Mouse (Mus musculus) mouse embryonic stem cell (cell line): Measurements from ENCODE around the gene Xrcc4.
"Not testable (repeated sequence)": the region's sequence is repeated elsewhere in the genome, so short reads cannot be mapped to it uniquely, and the experiment has no call there.

ENCODE experiments used
- in situ Hi-C, 2 experiments: fragments of 300-500 bp; cut with MboI; formaldehyde crosslinking; loops; 1 replicate in 1 of 2; 3 replicates in 1 of 2; pipeline ENCODE4 v1.14.3; 2019 to 2020; ENCODE audit warnings: low sequenced_read_pairs in 2 of 2, low pct_unique_long_range_greater_than_20kb in 1 of 2, mixed read lengths in 1 of 2; ENCODE audit not compliant: unreplicated experiment in 1 of 2

Gene Xrcc4

DNA sequence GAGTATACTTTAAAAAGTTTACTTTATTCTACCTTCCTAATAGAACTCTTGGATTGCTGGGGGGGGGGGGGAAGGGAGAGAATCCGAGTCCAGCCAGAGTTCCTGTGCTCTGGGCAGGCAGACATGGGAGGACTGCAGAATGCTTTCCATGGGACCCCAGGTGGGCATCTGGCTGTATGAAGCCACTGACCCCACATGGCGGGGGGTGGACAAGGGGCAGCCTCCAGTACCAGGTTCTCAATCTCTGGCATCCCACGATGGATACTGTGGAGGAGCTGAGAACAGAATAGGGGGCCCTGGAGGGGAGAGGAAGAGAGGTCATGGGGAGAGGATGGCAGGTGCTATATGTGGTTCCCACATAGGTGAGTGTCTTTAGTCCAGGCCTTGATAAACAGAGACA lies 327.1 kb downstream of the Xrcc4 start:
- in situ Hi-C loops: no loop called here

DNA sequence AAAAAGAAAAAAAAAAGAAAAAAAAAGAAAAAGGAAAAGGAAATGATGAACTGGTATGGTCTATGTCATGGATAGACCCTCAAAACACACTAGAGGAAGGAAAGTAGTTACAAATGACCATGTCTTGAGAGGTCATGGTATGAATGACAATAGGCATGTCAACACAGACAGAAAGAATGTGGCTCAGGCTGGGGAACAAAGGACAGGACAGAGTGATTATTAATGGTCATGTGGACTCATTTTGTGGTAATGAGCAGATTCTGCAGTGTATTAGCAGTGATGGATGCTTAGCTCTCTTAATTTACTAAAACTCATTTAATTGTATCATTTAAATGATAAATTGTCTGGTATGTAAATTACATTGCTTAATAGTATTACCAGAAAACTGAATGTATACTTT lies 333.1 kb downstream of the Xrcc4 start:
- in situ Hi-C loops: no loop called here

DNA sequence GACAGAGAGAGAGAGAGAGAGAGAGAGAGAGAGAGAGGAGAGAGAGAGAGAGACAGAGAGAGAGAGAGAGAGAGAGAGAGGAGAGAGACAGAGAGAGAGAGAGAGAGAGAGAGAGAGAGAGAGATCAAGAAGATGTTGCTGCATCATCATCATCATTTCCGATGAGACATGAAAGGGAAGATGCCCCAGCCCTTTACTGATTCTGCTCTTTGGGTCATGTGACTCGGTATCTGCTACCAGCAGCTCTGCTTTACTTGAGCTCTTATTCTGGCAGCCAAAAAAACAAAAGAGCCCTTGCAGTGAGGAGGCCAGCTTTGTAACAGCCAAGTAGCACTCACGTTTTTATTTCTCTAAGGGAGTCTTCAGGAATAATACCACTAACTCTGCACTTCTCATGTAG lies 338.8 kb downstream of the Xrcc4 start:
- in situ Hi-C loops: not testable (repeated sequence)

DNA sequence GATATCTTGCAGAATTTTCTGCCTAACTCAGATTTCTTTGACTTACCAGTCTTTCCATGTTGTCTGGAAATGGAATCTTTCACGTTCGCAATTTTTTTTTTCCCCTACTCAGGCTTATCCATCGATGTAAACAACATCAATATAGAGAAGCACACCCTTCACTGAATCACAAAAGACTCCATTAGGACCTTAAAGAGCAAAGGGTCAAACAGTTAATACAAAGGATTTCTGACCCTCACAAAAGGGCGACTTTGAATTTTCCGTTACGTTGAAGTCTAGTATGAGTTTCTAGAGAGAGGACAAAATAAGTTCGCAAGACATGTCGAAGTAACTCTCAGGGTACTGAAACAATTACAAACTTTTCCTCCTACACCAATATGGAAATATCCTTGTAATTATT lies 346.2 kb downstream of the Xrcc4 start:
- in situ Hi-C loops: no loop called here

DNA sequence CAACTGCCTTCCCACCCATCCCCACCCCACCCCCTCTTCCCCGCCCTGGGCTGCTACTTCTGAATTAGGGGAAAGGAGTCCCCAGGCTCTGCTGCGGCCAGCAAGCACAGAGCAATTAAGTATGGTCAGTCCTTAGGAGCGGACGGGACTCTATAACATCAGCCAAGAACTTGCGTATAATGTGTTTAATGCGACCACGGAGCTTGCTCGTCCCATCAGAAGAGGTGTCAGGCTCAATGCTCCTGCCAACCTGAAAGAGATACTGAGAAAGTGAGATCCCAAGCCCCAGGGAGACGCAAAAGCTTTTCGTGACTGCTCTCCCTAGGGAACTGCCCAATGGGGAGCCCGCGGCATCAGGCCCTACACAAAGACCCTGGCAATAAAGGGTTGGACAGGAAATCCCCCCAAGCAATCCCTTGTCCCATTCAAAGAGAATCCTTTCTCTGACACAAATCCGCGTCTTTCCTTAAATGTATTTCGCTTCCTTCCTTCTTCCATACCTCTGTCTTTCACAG lies 346.7 kb downstream of the Xrcc4 start:
- in situ Hi-C loops: no loop called here

DNA sequence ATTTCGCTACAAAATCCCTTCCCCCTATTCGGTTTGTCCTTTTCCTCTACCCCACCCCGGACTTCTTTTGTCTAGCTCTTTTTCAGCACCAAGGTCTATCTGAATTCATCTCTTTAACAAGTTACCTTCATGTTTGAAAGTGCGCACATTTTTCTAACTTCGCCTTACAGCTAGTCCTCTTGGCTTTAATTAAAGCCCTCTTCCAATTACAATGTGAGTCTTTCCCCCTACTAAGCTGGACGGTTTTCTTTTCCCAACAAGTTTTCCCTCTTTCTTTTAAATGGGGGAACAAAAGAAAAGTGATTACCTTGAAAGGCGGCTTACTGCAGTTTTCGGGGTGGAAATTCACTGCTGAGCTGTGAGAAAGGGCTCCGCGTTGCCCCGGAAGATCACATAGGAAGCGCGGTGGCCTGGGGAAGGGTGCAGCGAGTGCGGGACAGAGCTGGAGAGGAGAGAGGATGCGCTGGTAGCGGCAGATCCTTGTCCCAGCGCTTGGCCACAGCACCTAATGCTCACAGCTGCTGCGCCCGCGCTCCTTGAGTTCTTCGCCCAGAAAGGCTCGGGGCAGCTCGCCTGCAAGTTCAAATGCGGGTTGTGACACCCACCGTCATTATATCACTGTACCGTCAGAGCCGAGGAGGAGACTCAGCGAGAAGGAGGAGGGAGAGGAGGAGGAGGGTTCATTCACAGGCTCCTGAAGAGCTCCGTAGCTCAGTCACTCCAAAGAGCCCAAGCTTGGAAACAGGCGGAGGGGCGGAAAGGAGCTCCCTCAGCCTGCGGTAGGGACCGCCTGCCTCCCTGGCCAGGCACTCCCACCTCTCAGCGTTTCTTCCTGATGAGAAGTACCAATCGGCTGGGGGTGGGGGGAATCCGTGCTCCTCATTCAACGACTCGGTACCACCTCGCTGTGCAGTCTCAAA lies 347.4 kb downstream of the Xrcc4 start, which contains the start of gene Vcan:
Gene Vcan, minus strand, starts transcription at position 744 of the 920 bp plus-strand sequence.
- in situ Hi-C loops: no loop called here

DNA sequence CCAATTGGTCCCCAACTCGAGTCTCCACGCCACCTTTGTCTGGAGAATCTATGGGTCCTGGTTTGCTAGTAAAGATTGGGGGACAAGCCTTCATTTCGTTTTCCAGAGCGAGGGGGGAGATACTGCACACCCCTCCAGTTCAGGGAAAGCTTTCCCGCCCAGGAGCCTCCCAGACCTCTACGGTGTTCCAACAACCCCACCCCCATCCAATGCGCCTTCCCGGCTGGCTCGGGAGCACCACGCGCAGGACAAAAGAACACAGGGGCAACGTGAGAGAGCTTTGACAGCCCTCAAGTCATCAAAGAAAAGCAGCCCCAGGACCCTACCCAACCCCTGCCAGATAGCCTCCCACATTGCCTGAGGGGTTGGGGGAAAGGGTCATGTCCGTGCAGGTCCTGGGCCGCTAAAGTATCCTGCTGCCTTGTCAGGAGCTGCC lies 348.3 kb downstream of the Xrcc4 start:
- in situ Hi-C loops: no loop called here

DNA sequence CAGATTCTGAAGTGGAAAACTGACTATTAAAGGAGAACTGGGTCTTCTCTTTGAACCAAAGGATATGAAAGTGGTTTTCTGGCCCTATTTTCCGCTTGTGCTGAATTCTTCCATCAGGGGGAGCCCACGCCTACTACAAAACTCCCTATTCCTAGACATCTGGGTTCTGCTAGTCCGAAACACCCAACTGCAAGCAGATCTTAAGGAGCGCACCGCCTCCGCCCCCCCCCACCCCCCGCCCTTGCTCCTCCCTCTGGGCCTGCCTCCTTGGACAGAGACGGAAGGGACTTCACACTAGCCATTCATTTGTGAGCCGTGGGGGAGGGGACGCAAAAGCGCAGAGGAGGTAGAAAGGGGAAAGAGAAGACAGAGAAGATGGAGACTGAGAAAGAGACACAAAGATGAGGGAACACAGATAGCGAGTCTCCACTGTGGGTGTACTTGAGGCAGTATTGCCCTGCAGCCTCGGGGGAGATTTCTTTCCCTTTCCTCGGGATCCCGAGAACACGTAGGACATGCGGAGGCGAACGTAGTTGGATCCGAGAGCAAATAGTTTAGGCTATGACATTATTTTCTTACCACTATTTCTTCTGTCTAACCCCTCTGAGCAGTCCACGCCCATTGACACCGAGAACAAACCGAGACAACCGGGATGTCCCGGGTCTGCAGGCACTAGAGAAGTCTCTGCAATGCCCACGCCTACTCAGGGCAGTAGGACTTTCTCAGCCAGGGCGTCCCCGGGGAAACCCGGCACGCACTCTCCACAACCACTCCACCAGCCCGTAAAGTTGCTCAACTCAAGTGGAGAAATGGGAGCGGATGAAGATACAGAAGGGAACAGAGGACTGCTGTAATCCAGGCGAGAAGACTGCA lies 348.9 kb downstream of the Xrcc4 start:
- in situ Hi-C loops: no loop called here

DNA sequence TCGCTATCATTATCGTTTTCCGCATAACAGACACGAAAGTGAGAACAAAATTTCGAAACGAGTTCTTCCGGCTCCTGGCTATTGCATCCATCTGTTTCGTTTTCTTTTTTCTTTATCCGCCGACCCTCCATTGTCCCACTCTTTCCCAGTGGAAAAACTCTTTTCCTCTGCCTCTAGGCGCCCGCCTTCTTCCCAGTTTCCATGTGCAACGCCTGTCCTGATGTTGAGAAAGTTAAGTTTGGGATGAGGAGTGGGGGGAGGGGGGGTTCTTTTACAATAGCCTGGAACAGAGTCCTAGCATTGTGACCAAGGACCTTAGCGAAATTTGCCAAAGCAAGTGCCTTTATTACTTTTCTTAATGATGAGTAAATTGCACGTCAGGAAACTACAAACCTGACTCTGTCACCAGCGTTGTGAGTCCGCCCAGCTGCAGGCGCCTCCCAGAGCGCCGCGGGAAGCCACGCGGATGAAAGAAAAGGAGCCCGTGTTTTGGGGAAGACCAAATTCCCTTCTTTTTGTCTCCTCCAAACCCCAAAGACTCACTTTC lies 349.6 kb downstream of the Xrcc4 start:
- in situ Hi-C loops: no loop called here

DNA sequence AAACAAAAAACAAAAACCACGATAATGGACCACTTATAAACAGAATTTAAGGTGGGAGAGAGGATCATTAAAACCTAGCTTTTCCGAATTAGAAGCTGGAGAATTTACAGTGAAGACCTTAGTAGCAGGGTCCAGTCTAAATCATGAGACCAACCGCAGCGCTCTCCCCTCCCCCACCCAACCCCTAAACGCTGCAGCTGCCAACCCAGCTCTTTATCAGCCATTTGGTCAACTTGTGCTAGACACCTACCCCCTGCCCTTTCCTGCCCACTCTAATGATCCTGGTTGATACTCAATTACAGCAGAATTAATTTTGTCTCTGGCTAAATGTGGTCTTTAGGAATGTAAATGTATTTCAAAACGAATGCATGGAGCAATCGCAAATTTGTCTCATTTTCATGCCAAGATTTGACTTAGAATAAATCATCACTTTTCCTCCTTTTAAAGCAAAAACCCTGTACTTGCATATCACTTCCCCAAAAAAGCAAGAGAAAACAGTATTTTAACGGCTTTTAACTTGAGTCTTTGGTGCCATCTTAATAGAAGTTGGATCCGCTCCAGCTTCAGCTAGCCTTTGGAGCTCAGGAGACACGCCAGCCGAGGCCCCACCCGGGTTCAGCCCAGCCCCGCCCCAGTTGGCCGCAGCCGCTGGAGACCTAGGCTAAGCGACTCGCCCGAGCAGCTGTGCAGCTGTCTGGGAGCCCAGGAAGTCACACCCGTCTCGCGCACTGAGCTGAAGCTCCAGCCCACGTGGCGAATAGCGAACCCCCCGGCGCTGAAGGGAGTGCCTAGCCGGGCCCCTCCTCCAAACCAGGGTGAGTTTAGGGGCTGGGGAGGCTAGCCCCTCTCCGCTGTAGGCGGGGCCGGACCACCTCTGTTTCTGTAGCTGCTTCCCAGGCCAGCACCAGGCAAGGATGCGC lies 350.4 kb downstream of the Xrcc4 start:
- in situ Hi-C loops: no loop called here

DNA sequence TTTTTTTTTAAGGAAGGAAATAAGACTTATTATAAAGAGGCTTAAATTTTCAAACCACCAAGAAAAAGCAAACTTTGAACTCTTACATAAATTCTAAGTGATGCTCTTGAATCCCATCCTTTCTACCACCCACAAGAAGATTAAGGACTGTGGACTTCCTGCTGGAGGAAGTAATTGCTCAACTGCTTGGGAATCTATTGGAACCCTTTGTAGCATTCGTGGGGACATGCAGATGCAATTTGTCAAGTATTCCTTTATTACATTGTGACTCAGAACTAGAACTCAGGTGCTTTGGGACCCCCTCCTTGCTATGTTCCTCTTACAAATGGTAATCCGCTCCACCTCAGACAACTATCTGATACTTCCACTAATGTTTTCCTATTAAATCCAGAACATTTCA lies 351.1 kb downstream of the Xrcc4 start:
- in situ Hi-C loops: no loop called here

DNA sequence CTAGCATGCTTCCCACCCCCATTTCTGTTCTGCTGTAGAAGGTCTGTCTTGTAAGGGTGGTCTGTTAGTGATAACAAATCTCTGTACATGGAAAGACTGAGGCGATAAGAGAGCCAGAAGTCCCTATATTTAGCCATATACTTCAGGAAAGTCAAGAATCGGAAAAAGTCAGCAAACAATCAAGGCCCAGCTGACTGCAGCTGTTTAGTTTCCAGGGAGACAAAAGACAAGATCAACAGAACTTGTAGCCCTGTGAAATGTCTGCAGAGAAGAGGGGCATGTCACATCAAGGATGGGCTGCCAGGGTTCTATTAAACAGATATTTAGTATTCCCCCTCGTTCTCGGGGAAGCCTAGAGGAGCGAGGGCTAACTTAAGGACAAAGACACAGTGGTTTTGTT lies 354.3 kb downstream of the Xrcc4 start:
- in situ Hi-C loops: no loop called here

DNA sequence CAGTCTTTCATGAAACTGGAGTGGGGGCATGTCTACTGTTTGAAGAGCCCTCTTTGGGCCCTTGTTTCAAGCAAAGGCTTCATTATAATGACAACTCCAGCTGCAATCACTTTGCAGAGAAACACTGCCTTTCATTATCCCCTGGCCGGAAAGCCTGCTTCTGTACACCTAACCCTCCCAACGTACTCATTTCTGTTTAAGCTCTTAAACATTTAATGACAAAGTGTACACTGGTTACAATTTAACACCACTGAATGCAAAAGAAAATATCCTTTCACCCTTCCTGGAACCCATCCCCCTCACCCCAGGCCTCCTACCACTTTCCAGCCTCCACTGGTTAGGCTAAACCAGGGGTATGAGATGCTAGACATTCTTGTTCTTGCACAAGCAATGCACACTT lies 362.9 kb downstream of the Xrcc4 start:
- in situ Hi-C loops: no loop called here
